Mouse (Mus musculus) lung, postnatal 36 days (tissue): ENCODE results near the gene Mfsd5.
A peak's percentile ranks its signal among the peaks of the same experiment; 100 is the strongest.

Experiments
- DNase-seq: peaks from one replicate; pipeline ENCODE4 v3.0.0; 2022; ENCODE audit warnings: mixed read lengths

Mfsd5 gene

GRCm38 (mm10) chr15:102282463-102283292 is 3.4 kb downstream of the Mfsd5 start:
- DNase-seq = no peak

DNA sequence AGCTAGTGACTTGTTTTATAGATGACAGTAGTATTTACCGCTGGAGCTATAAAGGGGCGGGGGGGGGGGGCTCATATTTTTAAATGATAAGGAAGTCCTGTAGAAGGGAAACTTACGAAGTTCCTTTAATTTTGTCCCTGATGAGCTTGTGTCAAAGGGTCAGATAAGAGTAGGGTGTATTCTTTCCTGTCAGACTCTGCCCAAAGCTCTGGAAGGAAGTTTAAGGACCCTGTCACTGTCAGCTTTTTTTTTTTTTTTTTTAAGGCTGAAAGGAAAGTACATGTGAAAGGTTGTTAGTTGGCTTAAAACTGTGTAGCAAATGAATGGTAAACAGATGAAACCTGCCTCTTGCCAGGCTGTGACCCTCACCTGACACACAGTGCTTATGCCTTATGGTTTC is 4.4 kb downstream of the Mfsd5 start:
- no peak for DNase-seq

DNA sequence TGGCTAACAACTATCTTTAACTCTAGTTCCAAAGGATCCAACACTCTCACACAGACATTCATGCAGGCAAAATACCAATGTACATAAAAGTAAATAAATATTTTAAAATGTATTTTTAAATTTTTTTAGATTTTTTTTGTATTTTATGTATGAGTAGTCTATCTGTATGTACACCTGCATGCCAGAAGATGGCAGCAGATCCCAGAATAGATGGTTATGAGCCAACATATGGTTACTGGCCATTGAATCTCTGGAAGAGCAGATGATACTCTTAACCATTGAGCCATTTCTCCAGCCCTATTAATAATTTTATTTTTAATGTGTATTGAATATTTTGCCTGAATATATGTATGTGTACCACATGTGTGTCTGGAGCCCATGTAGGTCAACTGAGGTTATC is 8.1 kb downstream of the Mfsd5 start:
- DNase-seq = peak; percentile 73

DNA sequence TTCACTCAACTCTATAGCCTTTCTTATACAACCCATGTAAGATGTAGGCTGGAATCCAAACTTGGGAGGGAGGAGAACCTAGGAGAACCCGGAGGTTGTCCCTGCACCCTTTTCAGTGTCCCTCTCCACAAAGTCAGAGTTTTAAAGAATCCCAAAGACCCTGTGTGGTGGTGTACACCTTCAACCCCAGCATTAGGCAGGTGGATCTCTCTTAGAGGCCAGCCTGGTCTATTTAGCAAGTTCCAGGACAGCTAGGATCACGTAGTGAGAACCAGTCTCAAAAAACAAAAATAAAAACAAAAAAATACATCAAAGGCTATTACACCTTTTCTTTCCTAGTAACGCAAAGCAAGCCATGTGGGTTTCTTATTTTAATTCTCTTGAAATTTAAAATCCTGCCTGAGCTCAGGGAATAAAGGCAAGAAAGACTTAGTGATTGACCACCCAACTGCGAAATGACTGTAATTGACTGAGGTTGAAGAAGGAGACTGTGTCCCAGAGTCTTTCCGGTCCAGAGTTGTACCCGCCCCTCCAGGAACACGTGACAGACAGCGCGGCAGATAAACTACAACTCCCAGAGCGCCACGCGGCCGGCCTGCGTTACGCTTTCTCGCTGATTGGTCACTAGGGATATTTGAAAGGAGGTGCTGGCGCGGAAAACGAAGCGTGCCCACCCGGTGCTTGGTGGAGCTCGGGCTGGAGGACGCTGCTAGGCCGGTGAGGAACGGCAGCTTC is 16.5 kb downstream of the Mfsd5 start, which contains the start of gene Espl1:
Gene Espl1, plus strand, starts transcription at position 634 of the 735 bp plus-strand sequence.
- peak; percentile 98 for DNase-seq

GRCm38 (mm10) chr15:102296368-102297006 is 17.2 kb downstream of the Mfsd5 start:
- no peak for DNase-seq

DNA sequence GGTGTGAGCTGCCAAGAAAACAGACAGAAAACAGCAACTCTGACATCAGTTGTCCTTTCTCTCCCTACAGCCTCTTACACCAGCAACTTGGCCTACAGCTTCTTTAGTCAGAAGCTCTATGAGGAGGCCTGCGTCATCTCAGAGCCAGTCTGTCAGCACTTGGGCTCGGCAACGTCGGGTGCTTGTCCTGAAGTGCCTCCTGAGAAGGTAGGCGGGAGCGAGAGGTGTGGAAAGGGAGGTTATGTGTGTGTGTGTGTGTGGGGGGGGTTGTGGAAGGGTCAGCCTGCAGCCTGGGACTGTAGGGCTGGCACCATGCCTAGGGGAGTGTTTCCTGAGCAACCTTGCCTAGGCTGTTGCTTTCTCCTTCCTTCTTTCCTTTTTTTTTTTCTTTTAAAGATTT is 23.3 kb downstream of the Mfsd5 start:
- DNase-seq = peak; percentile 82

- DNase-seq = no peak
These were observed 29.5 kb downstream of the Mfsd5 start for GRCm38 (mm10) chr15:102308717-102309116.

- DNase-seq = peak; percentile 81
These were observed 31.0 kb downstream of the Mfsd5 start for GRCm38 (mm10) chr15:102310074-102310845.

GRCm38 (mm10) chr15:102311489-102311888 is 32.2 kb downstream of the Mfsd5 start:
- no peak for DNase-seq

DNA sequence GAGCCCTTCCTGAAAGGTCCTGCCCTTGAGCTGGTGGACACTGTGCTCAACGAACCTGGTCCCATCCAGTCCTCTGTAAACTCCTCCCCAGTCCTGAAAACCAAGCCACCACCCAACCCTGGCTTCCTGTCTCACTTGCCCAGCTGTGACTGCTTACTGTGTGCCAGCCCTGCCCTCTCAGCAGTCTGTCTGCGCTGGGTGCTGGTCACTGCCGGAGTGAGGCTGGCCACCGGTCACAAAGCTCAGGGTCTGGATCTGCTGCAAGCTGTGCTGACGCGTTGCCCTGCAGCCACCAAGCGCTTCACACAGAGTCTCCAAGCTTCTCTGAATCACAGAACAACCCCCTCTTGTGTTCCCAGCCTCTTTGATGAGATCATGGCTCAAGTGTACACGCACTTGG is 36.0 kb downstream of the Mfsd5 start:
- DNase-seq = peak; percentile 32

DNA sequence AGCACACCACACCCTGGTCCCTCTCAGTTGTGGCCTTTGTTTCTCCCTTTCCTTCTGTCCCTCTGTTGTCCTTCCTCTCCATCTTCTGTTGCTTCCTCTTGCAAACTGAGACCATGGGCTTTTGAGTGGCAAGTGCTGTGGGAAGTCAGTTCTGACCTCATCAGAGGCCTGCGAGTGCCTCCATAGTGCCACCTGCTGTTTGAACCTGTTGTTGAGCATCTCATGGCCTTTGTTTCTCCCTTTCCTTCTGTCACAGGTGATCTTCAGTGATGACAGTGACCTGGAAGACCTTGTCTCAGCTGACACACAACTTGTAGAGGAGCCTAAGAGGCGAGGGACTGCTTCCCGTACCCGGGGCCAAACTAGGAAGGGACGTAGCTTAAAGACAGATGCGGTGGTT is 37.0 kb downstream of the Mfsd5 start:
- peak; percentile 91 for DNase-seq

DNA sequence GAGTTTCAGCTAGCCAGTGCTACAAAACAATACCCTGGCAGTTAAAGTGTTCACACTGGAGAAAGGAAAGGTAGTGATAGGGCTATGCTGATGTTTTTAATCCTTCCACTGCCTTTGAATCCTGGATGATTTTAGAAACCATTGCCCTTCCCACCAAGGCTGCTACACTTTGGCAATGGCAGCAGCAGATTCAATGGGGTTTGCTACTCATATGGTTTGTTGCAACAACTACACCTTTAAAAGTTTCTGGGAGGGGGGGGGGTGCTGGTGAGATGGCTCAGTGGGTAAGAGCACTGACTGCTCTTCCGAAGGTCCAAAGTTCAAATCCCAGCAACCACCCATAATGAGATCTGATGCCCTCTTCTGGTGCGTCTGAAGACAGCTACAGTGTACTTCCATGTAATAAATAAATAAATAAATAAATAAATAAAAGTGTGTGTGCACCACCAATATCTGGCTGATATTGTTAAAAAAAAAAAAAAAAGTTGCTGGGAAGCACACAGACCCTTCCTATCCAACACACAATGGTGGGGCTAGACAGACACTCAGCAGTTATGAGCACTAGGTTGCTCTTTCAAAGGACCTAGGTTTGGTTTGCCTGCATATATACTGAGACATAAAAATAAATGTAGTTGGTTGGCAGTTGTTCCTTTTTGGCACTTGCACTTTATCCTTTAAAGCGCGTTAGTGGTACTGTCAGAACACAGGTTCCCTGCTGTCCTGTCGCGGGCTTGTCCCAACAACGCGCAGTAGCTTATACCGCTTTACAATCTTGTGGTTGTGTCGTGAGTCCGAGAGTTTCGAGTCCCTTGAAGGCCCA is 45.6 kb downstream of the Mfsd5 start:
- DNase-seq = peak; percentile 36

GRCm38 (mm10) chr15:102326022-102326576 is 46.8 kb downstream of the Mfsd5 start, which contains the start of gene Pfdn5:
Gene Pfdn5, plus strand, starts transcription at chr15:102326116.
- DNase-seq = peak; percentile 91

DNA sequence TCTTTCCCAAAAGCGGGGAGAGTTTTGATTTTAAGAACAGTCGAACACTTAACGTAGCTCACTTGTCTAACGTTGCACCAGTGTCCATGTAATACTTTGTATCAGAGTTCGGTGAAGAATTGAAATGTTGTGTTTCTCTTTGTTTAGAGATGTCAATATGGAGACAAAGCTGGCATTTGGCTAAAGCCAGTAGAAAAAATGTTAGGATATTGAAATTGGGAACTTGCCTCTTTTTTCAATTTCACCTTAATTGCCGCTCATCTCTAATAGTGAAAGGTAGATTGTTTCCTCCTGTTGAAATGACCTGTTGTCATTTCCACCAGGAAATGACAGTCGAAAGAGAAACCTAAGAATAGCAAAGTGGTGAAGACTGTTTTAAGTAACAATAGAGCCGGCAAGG is 47.6 kb downstream of the Mfsd5 start:
- no peak for DNase-seq
